Mouse (Mus musculus) cerebellum, adult 2 months (tissue): ENCODE results near the gene Akp3.

Experiments
- CTCF ChIP-seq: fragments of 200-500 bp; IDR thresholded peaks from 2 replicates; pipeline ENCODE4 v1.5.1; 2011; ENCODE audit warnings: low read depth, mild to moderate bottlenecking, control low read depth, low read length, moderate library complexity, borderline replicate concordance; ENCODE audit not compliant: insufficient read depth
- POLR2A ChIP-seq: fragments of 200-500 bp; IDR thresholded peaks from 2 replicates; pipeline ENCODE4 v1.6.1; 2011; ENCODE audit warnings: low read length, control low read depth, borderline replicate concordance; ENCODE audit not compliant: insufficient read depth

DNA sequence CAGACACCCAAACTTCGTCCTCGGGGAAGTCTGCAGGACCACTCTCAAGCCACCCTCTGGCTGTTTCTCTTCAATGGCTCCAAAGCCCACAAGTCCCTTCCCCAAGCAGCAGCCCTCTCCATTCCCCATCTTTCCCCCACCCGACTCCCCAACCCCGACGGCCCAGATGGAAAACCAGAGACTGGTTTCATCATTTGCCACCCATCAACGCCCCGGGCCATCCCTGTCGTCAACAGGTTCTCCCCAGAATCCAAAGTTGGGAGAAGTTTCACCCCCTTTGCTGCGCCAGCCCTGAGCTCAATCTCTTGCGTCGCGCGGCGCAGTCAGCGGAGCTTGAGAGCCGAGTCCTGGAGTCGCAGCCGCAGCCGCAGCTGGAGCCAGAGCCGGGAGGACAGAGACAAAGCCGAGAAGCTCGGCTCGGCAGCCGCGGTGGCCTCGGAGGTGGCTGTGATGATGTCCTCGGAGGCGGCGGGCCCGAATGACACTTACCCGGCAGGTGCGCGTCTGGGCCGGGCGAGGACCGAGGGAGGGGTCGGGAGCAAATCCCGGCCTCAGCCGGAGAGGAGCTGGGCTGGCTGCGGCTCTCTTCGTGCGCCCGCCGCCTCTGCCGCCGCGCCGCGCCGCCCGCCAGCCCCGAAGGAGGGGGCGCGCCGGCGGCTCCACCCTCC is 30.9 kb downstream of the Akp3 start:
- TF ChIP-seq CTCF (no peak), POLR2A (no peak)
